Mouse (Mus musculus): ENCODE measurements around the gene Ppp1r1a.

The Ppp1r1a gene

DNA sequence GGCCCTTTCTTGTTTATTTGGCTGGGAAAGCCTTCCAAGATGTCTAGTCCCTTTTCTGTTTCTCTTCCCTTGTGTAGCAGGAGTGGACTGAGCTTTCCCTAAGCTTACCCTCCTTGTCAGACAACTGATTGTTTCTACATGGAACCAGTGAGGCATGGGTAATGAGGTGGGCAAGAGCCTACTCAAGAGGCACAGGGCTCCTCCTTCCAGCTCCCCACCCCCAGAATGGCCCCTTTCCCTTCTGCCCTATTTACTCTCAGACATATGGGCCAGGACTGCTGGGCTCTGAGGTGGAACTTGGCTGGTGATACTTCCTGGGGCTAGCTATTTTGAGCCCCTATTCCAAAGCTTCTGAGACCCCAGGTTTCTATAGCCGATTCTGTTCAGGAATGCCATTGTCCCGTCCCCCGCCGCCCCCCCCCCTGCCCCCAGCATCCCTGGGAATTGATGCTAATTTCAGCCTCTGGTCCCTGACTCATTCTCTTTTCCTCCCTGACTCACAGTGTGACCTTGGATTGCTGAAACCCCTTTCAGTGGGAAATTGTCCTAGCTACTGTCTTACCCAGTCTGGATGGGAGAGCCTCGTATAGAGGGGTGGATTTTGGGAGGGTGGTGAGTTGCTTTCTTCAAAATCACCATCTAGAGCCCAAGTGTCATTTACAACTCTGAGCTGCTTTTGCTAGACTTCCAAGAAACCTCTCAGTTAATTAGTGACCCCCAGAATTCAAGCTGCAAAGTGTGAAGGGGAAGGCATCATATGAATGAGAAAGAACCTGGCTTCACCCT, 19.0 kb downstream of the Ppp1r1a start:
- intact Hi-C loops (cut with DNase I): no loop called here

GRCm38 (mm10) chr15:103514914-103515313, 22.9 kb downstream of the Ppp1r1a start:
- intact Hi-C loops (cut with DNase I): no loop called here

DNA sequence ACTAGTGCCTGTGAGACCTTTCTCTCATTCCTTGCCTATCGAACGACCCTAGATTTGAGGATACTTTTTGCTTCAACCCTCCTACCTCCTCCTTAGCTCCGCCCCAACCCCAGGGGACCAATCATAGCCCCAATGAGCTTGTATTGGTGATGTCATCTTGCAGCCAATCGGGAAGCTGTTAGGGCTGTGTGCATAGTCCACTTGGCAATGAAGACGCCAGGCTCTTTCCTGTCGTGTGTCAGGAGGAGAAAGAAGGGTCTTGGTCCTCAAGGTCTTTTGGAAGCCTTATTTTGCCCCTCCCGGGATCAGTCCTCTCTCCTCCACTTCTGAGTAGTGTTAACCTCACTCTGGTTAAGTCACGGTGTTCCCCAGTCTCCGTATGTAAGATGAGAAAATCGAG, 23.7 kb downstream of the Ppp1r1a start:
- intact Hi-C loops (cut with DNase I): no loop called here

DNA sequence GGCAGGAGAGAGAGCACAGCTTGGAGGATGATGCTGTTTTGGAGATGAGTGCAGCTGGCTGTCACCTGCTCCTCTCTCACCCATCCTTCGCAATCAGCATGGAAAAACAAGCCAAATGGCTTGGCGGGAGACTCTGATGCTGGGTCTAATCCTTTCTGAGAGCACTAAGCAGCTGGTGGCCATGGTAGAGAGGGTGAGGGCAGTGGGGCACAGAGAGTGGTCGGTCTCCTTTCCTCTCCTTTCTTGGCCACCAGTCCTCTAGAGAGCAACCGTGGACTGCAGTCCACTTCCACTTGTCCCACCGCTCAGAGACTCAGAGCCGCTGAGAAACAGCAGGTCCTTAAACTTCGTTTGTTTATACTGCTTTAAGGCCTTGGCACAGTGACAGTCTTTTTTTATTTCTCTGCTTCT, 24.2 kb downstream of the Ppp1r1a start:
- intact Hi-C loops (cut with DNase I): no loop called here

DNA sequence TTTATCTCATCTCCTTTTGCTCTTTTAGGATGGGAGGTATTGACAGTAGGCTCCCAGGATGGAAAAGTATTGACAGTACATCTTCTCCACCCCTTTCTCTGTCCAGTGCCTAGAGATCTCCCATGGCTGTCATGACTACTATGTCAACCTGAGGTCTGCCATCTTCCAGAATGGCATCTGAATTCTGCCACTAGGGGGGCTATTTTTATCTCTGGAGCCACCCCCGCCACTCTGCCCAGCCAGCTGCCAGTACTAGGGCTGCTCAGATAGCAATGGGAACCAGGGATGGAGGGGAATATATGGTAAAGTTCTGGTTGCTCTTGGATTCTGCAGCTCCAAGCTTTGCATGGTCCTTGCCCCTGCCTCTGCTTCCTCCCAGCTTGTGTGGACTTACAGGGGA, 26.2 kb downstream of the Ppp1r1a start:
- intact Hi-C loops (cut with DNase I): no loop called here

- intact Hi-C loops (cut with DNase I): no loop called here
Measured at GRCm38 (mm10) chr15:103509317-103509716, 28.5 kb downstream of the Ppp1r1a start.

- intact Hi-C loops (cut with DNase I): no loop called here
Measured at GRCm38 (mm10) chr15:103503660-103504059, 34.1 kb downstream of the Ppp1r1a start.

DNA sequence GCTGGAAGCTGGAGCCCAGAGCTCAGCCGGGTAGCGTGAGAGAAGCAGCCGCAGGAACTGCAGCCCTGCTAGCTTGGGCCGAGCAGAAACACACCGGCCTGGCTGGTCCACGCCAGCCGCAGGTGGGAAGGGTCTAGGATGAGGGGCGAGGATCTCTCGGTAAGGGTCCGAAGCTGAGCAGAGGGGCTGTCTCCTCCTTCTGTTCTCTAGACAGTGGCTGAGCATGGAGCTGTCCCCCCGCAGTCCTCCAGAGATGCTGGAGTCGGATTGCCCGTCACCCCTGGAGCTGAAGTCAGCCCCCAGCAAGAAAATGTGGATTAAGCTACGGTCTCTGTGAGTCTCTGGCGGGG, 34.6 kb downstream of the Ppp1r1a start:
- intact Hi-C loops (cut with DNase I): no loop called here

DNA sequence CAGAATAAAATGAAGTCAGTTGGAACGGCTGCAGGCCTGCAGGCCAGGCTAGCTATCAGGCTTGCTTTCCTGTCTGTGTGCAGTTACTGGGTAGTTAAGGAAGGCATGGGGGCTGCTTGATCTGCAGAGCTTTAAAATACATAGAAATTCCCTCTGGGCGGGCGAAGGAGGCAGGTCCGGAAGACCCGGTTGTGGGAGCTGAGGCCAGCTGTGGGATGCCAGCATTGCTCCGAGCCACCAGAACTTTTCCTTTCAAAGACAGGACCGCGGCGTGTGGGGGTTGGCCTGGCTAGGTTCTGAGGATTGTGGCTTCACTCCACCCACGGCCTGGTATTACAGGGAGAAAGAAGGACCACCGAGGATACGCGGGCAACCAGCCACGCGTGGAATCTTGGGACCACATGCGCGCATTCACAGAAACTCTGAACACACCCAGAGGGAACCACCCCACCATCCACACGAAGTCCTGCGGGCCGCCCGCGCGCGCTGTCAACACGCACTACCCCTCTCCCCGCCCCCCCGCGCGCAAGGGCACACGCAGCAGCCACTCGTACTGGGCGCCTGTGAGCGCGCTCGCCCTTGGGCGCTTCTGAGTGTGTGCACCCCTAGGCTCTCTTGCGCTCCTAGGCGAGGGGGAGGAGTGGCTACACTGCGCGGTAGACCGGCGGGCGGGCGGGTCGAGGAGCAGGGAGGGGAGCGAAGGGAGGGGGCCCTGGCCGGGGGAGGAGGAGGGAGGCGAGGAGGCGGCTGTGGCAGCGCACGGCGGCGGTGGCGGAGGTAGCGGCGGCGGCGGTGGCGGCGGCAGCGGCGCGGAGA, 35.2 kb downstream of the Ppp1r1a start, which contains the start of gene Pde1b:
Gene Pde1b (plus strand): TSS at position 600 of the 816 bp plus-strand sequence.
- intact Hi-C loops (cut with DNase I): no loop called here

DNA sequence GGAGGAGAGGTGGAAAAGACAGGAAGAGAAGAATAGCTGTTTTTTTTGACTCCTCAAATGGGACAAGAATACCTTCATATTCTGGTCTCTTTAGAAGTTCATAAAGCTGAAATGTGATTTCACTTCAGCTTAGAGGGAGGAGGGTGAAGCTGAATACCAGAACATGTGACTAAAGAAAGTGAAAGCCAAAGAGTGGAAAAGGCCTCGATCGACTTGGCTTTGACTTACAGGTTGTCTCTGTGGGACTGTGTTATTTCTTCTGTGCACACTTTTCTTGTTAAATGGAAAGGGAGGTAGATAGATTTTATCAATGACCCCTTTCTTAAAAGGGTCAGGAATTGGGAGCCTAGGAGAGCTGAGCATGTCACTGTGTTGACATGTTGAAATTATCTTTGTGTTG, 36.6 kb downstream of the Ppp1r1a start:
- intact Hi-C loops (cut with DNase I): no loop called here

GRCm38 (mm10) chr15:103500723-103501122, 37.1 kb downstream of the Ppp1r1a start:
- intact Hi-C loops (cut with DNase I): no loop called here

GRCm38 (mm10) chr15:103498157-103498556, 39.6 kb downstream of the Ppp1r1a start:
- intact Hi-C loops (cut with DNase I): no loop called here

DNA sequence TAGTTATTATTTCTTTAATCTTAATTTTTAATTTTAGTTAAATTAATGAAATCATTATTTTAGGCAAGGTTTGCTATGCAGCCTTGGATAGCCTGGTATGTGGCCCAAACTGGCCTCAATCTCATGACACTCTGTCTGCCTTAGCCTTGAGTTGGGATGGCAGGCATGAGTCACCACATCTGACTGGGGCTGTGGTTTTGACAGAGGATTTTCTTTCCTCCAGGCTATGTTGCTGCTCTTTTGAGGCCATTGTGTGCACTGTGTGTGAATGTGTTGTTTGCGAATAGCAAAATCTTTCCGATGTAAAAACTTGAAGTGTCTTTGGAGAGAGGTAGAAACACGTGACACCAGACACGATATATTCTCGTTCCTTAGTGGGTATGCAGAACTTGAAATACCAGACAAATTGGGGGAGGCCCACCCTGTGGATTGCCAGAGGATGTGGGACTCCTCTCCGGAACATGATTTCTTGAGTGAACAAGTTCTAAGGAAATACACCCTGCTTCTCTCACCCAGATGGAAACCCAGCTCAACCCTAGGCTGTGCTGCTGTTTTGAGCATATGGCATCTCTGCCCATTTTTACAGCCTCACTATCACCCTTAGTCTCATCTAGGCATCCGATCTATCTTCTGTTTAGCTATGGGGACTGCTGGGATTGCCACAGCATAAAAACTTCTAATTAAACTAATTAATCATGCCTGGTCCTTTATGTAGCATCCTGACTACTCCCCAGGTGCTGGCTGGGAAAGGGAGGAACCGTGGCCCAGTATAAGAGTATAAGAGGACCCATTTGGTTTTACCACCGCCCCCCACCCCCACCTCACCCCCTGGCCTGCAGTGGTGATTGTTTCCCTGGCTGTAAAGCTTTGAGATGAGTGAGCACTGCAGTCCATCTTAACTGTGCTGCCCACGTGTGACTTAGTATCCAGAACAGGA, 41.3 kb downstream of the Ppp1r1a start:
- intact Hi-C loops (cut with DNase I): no loop called here

DNA sequence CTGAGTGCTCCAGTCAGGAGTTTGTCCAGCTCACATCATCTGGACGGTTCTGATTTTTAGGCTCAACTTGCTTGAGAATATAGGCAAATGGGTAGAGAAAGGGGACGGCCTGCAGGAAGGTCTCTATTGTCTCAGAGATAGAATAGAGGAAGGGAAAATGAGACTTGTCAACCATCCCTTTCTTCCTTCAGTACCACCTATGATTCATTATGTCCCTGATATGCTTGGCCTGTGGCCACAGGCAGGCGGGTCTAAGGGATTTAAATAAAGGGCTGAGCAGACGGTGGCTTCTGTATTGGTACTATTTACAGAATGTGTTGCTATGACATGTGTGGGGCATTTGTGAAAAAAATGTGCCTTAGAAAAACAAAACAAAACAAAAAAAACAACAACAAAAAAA, 49.5 kb downstream of the Ppp1r1a start:
- intact Hi-C loops (cut with DNase I): no loop called here

DNA sequence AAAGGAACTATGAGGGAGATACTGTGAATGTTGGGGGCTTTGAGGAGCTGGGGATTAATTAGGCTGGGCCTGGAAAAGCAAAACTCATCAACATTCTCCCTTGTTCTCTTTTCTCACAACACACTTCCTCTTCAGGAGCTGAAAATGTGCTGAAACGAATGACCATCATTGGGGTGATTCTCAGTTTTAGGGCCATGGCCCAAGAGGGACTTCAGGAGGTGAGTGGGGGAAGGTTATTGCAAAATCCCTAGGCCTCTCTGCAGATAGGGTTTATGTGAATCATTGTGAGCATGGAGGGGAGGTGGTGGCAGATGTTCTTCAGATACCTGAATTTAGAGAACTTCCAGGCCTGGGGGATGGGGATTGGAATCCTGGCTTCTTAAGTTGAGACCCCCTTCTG, 51.1 kb downstream of the Ppp1r1a start:
- intact Hi-C loops (cut with DNase I): no loop called here

DNA sequence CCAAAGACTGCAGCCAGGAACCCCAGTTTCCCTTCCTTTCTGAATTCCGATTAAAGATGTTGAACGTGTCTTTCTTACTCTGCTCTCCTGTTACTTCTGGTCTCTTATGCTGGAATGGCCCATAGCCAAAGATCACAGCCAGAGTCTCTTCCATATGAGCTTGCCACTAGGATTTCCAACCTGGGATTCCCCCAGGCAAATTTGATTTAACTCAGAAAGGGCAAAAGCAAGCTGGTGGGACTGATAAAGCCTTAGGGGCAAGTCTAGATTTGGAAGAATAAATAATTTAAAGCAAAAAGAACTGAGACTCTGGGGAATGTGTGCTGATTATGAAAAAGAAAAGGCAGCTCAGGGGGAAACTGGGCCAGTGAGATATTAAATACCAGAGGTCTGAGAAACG, 52.7 kb downstream of the Ppp1r1a start:
- intact Hi-C loops (cut with DNase I): no loop called here

- intact Hi-C loops (cut with DNase I): loop anchor here (5.0 kb wide), 2 partner anchors 48 to 68 kb away; no protein-coding TSS in a partner anchor
Measured at GRCm38 (mm10) chr15:103484490-103484889, 53.3 kb downstream of the Ppp1r1a start.

- intact Hi-C loops (cut with DNase I): loop anchor here (5.0 kb wide), 2 partner anchors 50 to 70 kb away; no protein-coding TSS in a partner anchor
Measured at GRCm38 (mm10) chr15:103482488-103482887, 55.3 kb downstream of the Ppp1r1a start.
